Mouse (Mus musculus) heart, embryonic 15.5 days (tissue): ENCODE data around the gene Ap1m2. TPM values are rescaled to one million over a fixed set of nuclear protein-coding genes. Genes with fewer than 3 reads are reported as not detected.
"Not testable (repeated sequence)": the region's sequence is repeated elsewhere in the genome, so short reads cannot be mapped to it uniquely, and the experiment has no call there.

Source experiments
- ATAC-seq: fragments of 200-750 bp; cut with Nextera tagmentation; replicated peaks from 2 replicates; pipeline ENCODE4 v1.8.0; 2017; ENCODE audit warnings: low read depth, moderate TSS enrichment; ENCODE audit not compliant: insufficient number of reproducible peaks, insufficient read depth, low FRiP score
- H3K27ac ChIP-seq: fragments of 300-500 bp; sonication (generic); 2 replicates; pipeline ENCODE4 v1.5.1; 2015; ENCODE audit warnings: mild to moderate bottlenecking, inconsistent platforms
- H3K27me3 ChIP-seq: fragments of 300-500 bp; sonication (generic); 2 replicates; pipeline ENCODE4 v1.6.1; 2015; ENCODE audit warnings: inconsistent platforms
- H3K36me3 ChIP-seq: fragments of 300-500 bp; sonication (generic); 2 replicates; pipeline ENCODE4 v1.6.1; 2015; ENCODE audit warnings: mild to moderate bottlenecking, inconsistent platforms
- H3K4me1 ChIP-seq: fragments of 300-500 bp; sonication (generic); replicated peaks from 2 replicates; pipeline ENCODE4 v1.6.1; 2015; ENCODE audit warnings: inconsistent platforms
- H3K4me2 ChIP-seq: fragments of 300-500 bp; sonication (generic); 2 replicates; pipeline ENCODE4 v1.6.1; 2015; ENCODE audit warnings: inconsistent platforms, mild to moderate bottlenecking, moderate library complexity
- H3K4me3 ChIP-seq: fragments of 300-500 bp; sonication (generic); 2 replicates; pipeline ENCODE4 v1.5.1; 2015; ENCODE audit warnings: mild to moderate bottlenecking, inconsistent platforms
- H3K9ac ChIP-seq: fragments of 300-500 bp; sonication (generic); 2 replicates; pipeline ENCODE4 v1.6.1; 2015; ENCODE audit warnings: mild to moderate bottlenecking, inconsistent platforms
- H3K9me3 ChIP-seq: fragments of 300-500 bp; sonication (generic); replicated peaks from 2 replicates; pipeline ENCODE4 v1.6.1; 2016; ENCODE audit warnings: inconsistent platforms
- WGBS: fragments of 180-500 bp; shearing (Covaris S2); methylation state at CpG from one replicate; pipeline ENCODE4 v1.1.7; 2015; ENCODE audit warnings: mixed read lengths; 5-methylcytosine and 5-hydroxymethylcytosine counted together
- polyA plus RNA-seq: library from polyadenylated mRNA; unstranded; fragments of >200 nt; fragmentation: Nextera tagmentation; extraction: Ambion mirVana; gene quantifications from 2 replicates; pipeline ENCODE4 v1.2.1, GENCODE M21; 2015

Gene Ap1m2
- polyA plus RNA-seq, 1 experiment from 2014 or later: 1.8 TPM

- 81% methylated on average over 11 of the region's 11 CpGs for WGBS
- Histone ChIP-seq H3K4me1 (peaks cover 50% of the 10 kb centered on the region), H3K4me3 (no peak overlapping the region), H3K9ac (no peak overlapping the region), H3K4me2 (no peak overlapping the region), H3K36me3 (peaks cover 5% of the 10 kb centered on the region; the same call in 1 of the 2 replicates), H3K9me3 (no peaks in the 10 kb centered on the region), H3K27me3 (no peaks in the 10 kb centered on the region), H3K27ac (no peak overlapping the region)
- ATAC-seq: no peak
Measured at GRCm38 (mm10) chr9:21324269-21324668, 12.1 kb upstream of the Ap1m2 start.

DNA sequence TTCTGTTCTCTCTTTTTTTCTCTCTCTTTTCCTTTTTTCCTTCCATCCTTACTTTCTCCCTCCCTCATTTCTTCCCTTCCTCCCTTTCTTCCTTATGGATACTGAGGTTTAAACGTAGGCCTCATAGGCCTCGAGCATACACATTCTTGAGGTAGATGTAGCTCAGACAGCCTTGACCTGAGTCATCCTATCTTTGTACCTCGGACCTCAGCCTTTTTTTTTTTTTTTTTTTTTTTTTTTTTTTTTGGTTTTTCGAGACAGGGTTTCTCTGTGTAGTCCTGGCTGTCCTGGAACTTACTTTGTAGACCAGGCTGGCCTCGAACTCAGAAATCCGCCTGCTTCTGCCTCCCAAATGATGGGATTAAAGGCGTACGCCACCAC lies 10.8 kb upstream of the Ap1m2 start:
- not testable (repeated sequence) for H3K27ac ChIP-seq

GRCm38 (mm10) chr9:21322211-21322916 lies 10.2 kb upstream of the Ap1m2 start:
- H3K9ac ChIP-seq: peak overlapping the region; percentile 77; the same call in 1 of the 2 replicates
- no peaks in the 10 kb centered on the region for H3K27me3 ChIP-seq
- H3K4me2 ChIP-seq: peak overlapping the region; percentile 86
- H3K4me1 ChIP-seq: peaks cover 36% of the 10 kb centered on the region
- H3K9me3 ChIP-seq: no peaks in the 10 kb centered on the region
- WGBS: 65% methylated on average over 19 of the region's 19 CpGs
- peak overlapping the region; percentile 78 for H3K27ac ChIP-seq
- H3K4me3 ChIP-seq: peak overlapping the region; percentile 84
- H3K36me3 ChIP-seq: peaks cover 5% of the 10 kb centered on the region; the same call in 1 of the 2 replicates
- no peak for ATAC-seq

More for the DNA sequence above, 10.8 kb upstream of the Ap1m2 start:
- Histone ChIP-seq H3K4me2 (0 out of 2 replicates have a peak overlapping the region, but pooled peaks have one; percentile 86), H3K4me1 (peaks cover 40% of the 10 kb centered on the region)
- ATAC-seq, H3K36me3 ChIP-seq, H3K27me3 ChIP-seq, H3K9ac ChIP-seq, H3K9me3 ChIP-seq, H3K4me3 ChIP-seq: not testable (repeated sequence)
- 84% methylated on average over 8 of the region's 8 CpGs for WGBS

- no peaks in the 10 kb centered on the region for H3K27me3 ChIP-seq
- H3K4me2 ChIP-seq: peak overlapping the region; percentile 86
- no peaks in the 10 kb centered on the region for H3K9me3 ChIP-seq
- peak overlapping the region; percentile 78 for H3K27ac ChIP-seq
- peak overlapping the region; percentile 84 for H3K4me3 ChIP-seq
- H3K9ac ChIP-seq: peak overlapping the region; percentile 77
- WGBS: 7% methylated on average over 6 of the region's 6 CpGs
- H3K4me1 ChIP-seq: peaks cover 32% of the 10 kb centered on the region
- ATAC-seq: 0 out of 2 replicates have a peak, but pooled peaks have one; percentile 14
- peaks cover 5% of the 10 kb centered on the region; the same call in 1 of the 2 replicates for H3K36me3 ChIP-seq
Measured at GRCm38 (mm10) chr9:21321513-21321835, 9.3 kb upstream of the Ap1m2 start.

GRCm38 (mm10) chr9:21320619-21321512 lies 8.7 kb upstream of the Ap1m2 start, which contains the start of gene Slc44a2:
TSS of gene Slc44a2 (plus strand) at chr9:21320698.
- Histone ChIP-seq H3K27ac (peak within 1 kb of the TSS; percentile 78), H3K9me3 (no peaks in the 10 kb centered on the region), H3K4me3 (peak within 1 kb of the TSS; percentile 84), H3K9ac (peak within 1 kb of the TSS; percentile 77), H3K36me3 (peaks cover 5% of the 10 kb centered on the region; the same call in 1 of the 2 replicates), H3K4me2 (peak within 1 kb of the TSS; percentile 86), H3K4me1 (peaks cover 32% of the 10 kb centered on the region), H3K27me3 (no peaks in the 10 kb centered on the region)
- peak; percentile 93 for ATAC-seq
- WGBS: under 1% methylated on average over 52 of the region's 52 CpGs

DNA sequence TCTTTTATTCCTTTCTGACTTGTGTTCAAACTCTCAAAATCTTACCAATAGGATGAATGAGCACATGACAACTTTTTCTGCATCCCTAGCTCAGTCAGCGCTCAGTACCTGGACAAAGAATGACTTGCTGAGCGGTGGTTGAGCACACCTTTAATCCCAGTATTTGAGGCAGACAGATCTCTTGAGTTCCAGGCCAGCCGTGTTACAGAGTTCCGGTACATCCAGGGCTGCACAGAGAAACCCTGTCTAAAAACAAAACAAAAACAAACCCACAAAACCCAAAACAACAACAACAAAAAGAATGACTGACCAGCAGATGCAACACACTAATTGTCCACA lies 8.1 kb upstream of the Ap1m2 start:
- WGBS: 32% methylated on average over 4 of the region's 4 CpGs
- Histone ChIP-seq H3K4me3 (peak overlapping the region; percentile 84), H3K4me1 (peaks cover 32% of the 10 kb centered on the region), H3K9ac (peak overlapping the region; percentile 77), H3K27ac (no peak overlapping the region), H3K4me2 (peak overlapping the region; percentile 86), H3K36me3 (peaks cover 5% of the 10 kb centered on the region; the same call in 1 of the 2 replicates), H3K9me3 (no peaks in the 10 kb centered on the region), H3K27me3 (no peaks in the 10 kb centered on the region)
- no peak; the same call in 1 of the 2 replicates for ATAC-seq

- Histone ChIP-seq H3K9me3 (no peaks in the 10 kb centered on the region), H3K9ac (no peak overlapping the region), H3K27me3 (no peaks in the 10 kb centered on the region), H3K4me2 (no peak overlapping the region), H3K27ac (no peak overlapping the region), H3K36me3 (no peaks in the 10 kb centered on the region), H3K4me3 (no peak overlapping the region), H3K4me1 (peaks cover 30% of the 10 kb centered on the region)
- WGBS: 92% methylated on average over 4 of the region's 4 CpGs
- no peak for ATAC-seq
Measured at GRCm38 (mm10) chr9:21319503-21319902, 7.4 kb upstream of the Ap1m2 start.

DNA sequence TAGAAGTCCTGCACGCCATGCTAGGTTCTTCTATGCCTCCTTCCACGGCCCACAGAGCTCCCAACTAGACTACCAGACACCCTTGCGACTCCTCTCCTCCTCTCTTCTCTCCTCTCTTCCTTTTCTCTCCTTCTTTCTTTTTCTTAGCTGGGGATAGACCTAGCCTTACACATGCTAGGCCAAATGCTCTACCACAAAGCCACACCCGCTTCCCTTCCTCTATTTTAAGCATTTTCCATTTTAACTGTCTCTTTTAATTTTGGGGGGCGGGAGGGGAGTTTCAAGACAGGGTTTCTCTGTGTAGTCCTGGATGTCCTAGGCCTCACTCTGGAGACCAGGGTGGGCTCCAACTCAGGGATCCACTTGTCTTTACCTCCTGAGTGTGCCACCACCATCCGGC lies 6.7 kb upstream of the Ap1m2 start:
- ATAC-seq: no peak

DNA sequence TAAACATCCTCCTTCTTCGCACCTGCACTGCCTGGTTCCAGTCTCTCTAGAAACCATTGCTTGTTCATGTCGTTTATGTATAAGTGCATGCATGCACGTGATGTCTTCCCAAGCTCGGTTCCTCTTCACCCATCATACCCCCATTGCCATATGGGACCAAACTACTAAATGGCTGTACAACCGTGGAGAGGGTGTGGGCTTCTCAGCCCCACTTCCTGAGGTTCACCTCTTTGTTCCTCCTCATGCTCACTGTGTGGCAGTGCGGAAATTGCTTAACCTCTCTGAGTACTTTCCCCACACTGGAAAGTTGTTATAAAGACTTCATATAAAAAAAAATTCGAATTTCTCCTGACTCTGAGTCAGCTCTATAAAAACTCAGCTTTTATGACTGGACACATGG lies 4.6 kb upstream of the Ap1m2 start:
- Histone ChIP-seq H3K27me3 (peaks cover 12% of the 10 kb centered on the region), H3K27ac (no peak overlapping the region), H3K9ac (no peak overlapping the region), H3K9me3 (no peaks in the 10 kb centered on the region), H3K4me3 (no peak overlapping the region), H3K4me2 (no peak overlapping the region), H3K36me3 (no peaks in the 10 kb centered on the region), H3K4me1 (peaks cover 17% of the 10 kb centered on the region)
- no peak for ATAC-seq
- WGBS: 72% methylated on average over 7 of the region's 7 CpGs

More for the DNA sequence above, 6.7 kb upstream of the Ap1m2 start:
- H3K9ac ChIP-seq: no peak overlapping the region
- H3K4me2 ChIP-seq: no peak overlapping the region
- no peaks in the 10 kb centered on the region for H3K27me3 ChIP-seq
- no peak overlapping the region for H3K4me3 ChIP-seq
- WGBS: 84% methylated on average over 6 of the region's 6 CpGs
- H3K36me3 ChIP-seq: no peaks in the 10 kb centered on the region
- no peaks in the 10 kb centered on the region for H3K9me3 ChIP-seq
- peaks cover 29% of the 10 kb centered on the region for H3K4me1 ChIP-seq
- no peak overlapping the region for H3K27ac ChIP-seq

DNA sequence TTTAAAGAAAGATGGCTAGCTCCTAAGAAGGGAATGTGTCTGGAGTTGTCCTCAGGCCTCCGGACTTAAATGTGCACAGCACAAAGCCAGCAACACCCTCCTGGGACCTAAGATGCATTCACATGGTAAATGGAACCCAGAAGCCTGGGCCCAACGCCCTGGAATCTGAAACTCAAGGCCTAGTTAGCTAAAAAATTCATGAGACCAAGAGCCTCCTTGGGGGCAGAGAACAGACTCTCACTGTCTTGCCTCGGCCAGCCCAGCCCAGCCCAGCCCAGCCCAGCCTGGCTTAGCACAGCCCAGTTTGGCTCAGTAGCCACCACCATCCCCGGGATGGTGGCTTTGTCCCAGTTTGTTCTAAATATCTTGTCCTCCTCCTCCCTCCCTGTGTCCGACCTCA lies 3.3 kb upstream of the Ap1m2 start:
- Histone ChIP-seq H3K27ac (no peak overlapping the region), H3K4me3 (no peak overlapping the region), H3K27me3 (peaks cover 17% of the 10 kb centered on the region), H3K4me1 (peaks cover 10% of the 10 kb centered on the region), H3K36me3 (no peaks in the 10 kb centered on the region), H3K9me3 (no peaks in the 10 kb centered on the region), H3K9ac (no peak overlapping the region), H3K4me2 (no peak overlapping the region)
- 53% methylated on average over 5 of the region's 5 CpGs for WGBS
- ATAC-seq: no peak

DNA sequence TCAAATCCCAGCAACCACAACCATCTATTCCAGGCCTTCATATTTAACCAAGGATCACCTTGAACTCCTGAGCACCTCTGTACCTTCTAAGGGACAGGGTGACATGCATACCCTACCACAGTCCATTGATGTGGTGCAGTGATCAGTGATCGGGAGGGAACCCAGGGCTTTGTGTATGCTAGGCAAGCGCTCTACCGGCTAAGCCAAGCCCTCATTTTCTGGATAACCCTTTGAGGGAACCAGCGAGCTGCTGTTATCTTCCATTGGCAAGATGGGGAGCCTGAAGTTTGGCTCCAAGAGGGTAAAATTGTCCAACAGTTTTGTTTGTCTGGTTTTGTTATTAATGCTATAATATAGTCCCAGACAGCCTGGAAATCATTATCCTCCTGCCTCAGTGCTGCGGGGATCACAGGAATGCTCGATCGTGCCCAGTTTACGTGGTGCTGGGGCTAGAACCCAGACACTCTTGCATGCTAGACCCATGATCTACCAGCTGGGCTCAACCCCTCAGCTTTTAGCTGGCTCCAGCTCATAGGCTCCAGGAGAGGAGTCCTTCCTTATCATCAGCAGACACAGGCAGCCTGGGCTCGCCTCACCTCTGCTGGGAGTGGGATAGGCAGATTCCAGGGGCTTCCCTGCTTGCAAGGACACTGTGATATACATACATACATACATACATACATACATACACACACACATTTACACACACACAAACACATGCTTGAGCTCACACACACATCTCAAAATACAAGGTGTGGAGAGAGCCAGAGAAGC lies 2.4 kb upstream of the Ap1m2 start:
- Histone ChIP-seq H3K9ac (no peak overlapping the region), H3K4me1 (peaks cover 6% of the 10 kb centered on the region), H3K36me3 (no peaks in the 10 kb centered on the region), H3K4me3 (no peak overlapping the region), H3K9me3 (no peaks in the 10 kb centered on the region), H3K27me3 (peaks cover 17% of the 10 kb centered on the region), H3K4me2 (no peak overlapping the region), H3K27ac (no peak overlapping the region)
- WGBS: 81% methylated on average over 9 of the region's 9 CpGs
- no peak for ATAC-seq
